Mouse (Mus musculus) cerebellum, postnatal 14 days (tissue): ENCODE results near the gene Dop1b.

Experiments used
- DNase-seq, 2 experiments: peaks; one replicate each; pipeline ENCODE4 v3.0.0; 2021; ENCODE audit warnings: mixed read lengths in 2 of 2

The Dop1b gene

DNA sequence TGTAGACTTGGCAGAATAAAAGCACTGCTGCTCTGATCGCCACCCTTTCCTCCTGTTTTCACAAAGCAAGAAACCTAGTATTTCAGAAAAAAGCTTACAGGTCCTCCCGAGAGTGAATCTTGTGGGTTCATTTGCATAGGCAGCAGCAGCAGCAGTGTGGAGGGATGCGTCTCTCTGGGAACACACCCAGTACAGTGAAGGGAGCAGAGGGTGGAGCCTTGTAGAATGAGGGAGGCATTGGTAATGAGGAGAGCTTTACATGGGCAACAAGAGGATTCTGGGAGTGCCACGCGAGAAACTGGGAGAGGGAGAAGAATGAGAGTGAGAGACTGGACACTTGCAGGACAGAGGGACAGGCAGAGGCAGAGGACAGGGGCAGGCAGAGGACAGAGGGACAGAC, 2.7 kb downstream of the Dop1b start:
- peak in 1 of 2 experiments; percentile 14 for DNase-seq

- no peak for DNase-seq
Observed at GRCm38 (mm10) chr16:93715826-93716225, 4.1 kb downstream of the Dop1b start.

DNA sequence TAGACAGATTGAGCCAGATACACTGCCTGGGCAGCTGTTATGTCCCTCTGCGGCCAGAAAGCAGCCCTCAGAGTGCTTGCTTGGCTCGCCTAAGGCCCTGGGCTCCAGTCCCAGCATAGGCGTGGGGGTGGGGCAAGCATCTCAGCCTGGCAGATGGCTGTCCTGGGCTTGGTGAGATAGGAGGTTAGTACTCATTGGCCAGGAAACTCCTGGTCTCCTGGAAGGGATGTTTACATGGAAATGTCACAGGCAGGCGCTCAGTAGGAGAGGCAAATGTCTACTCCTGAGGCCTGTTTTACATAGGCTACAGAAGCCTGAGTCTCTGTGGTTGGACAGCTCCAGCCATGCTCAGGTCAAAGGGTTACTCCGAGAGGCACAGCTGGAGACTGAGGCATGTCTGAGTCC, 5.6 kb downstream of the Dop1b start:
- DNase-seq = peak; percentile 98 to 99

DNA sequence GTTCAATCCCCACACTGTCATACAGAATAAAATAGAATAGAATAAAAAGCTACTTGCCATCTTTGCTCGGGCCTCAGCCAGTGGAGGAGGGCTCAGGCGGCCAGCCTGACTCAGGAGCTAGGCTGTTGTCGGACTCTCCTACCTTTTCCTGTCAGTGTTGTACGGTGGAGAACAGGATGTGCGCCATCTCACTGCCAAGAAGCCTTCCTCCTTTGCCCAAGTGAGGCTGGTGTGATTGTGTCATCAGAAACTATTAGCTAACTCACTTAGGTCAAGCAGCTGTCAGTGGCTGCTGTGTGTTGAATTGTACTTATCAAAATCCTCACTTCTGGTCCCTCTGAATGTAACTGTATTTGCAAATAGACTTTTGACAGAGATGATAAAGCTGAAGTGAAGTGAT, 10.1 kb downstream of the Dop1b start:
- no peak for DNase-seq

DNA sequence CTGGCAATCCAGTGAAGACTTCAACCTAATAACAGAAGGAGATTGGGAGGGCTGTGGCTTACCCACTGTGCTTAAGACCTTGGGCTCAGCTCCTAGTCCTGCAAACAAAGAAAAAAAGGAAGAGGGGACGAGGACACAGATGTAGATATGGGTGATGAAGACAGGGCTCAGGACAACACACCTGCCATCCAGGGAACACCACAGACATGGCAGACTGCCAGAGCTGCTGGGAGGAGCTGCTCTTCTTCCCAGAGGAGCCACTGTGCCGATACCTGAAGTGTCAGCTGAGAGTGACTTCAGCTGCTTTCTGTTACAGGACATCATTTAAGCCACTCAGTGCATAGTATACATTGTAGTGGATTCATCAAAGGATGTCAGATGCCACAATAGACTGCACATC, 10.8 kb downstream of the Dop1b start:
- peak in 1 of 2 experiments; percentile 50 for DNase-seq

GRCm38 (mm10) chr16:93725417-93726144, 13.9 kb downstream of the Dop1b start:
- no peak for DNase-seq

DNA sequence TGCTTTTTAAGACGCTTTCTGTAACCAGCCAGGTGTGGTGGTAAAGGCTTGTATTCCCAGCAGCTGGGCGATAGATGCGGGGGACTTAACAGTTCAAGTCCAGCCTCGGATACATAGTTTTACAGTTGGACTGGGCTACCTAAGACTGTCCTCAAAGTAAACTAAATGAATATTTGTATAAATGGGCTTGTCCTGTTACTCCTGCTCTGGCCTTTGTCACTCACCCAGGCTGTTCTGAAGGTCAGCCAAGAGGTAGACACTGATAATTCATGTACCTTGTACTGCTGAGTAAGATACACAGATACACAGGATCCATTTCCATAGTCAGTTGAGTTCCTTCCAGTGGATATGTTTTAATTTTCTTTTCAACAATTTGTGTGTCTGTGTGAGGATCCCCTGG, 14.5 kb downstream of the Dop1b start:
- DNase-seq = no peak

DNA sequence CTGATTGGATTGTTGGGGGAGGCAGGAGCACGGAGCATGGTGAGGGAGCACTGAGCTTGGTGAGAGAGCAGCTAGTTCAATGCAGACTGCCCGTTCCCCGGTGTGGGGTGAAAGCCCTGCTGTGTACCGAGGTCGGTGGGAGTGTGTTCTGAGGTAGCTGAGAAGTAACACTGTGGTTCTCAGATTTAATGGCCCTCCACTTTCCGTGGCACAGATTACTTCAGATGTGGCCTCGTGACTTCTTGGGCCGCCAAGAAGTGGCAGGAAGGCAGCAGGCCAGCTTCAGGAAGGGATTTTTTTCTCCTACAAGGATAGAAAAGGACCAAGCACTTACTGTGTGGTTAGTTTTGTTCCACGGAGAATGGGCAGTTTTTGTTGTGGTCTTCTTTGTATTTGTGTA, 17.0 kb downstream of the Dop1b start:
- DNase-seq = no peak

DNA sequence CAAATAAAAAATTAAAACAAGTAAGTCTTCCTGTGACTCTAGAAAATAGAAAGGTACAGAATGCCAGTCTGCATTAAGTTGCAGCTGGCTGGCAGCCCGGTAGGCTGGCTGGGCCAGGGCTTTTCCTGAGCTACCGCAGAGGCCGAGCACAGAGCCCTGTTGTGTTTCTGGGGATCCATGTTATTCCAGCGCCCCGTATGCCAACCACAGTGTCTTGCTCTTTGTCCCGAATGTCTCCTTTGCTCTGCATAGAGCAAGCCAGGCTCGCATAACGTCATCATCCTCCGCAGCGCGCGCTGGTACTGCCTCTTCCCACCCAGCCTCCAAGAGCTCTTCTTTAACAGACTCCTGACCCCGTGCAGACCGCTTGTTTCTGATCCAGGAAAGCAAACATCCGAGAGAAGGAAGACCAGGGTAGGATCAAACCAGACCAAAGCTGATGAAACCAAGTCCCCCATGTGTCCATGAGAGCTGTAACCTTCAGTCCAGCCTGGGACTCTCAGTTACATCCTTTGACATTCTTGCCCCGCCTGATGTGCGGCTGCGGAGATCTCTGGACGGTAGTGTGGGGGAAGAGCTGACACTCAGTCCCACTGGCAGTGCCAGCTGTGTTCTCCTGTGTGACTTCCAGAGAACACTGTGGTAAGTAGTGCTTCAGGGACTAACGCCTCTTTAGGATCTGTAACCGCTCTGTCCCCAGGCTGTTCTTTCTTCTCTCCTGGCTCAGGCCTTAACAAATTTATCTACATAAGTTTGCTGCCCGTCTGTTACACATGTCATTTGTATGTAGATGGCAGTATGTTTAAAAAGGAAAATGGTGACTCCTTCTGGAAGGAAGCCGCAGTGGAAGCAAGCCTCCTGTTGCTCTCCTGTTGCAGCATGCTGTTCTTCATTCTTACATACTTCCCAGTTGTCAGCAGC, 18.4 kb downstream of the Dop1b start:
- DNase-seq = peak; percentile 60 to 69

GRCm38 (mm10) chr16:93731310-93731709, 19.6 kb downstream of the Dop1b start:
- no peak for DNase-seq

DNA sequence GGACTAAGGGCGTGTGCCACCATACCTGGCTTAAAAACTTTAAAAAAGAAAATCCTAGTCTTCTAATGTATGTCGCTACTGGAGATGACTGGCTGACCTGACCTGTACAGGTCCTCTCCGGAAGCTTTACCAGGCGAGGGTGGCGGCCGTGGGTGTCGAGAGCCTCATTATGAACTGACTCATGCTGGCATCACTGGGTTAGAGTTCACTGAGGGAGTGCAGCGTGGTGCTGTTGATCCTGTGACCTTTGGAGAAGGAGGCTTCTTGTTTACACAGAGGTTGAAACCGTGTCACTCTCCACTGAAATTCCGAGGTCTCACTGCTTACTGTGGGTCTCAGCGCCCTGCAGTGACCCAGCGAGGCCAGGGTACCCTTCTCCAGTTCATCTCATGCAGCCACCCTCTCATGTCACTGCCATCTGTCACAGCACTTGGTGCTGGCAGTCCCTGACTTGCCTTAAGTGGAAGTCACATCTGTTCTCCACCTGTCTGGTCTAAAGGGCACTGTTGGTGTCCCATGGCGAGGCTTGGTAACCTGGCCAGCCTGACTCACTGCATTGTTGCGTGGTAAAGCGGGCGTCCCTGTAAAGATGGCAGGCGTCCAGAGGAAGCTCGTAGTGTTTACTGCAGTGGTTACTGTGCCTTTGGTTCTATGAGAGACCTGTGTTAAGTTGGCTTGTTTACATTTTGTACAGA, 21.3 kb downstream of the Dop1b start:
- DNase-seq = peak in 1 of 2 experiments; percentile 55

DNA sequence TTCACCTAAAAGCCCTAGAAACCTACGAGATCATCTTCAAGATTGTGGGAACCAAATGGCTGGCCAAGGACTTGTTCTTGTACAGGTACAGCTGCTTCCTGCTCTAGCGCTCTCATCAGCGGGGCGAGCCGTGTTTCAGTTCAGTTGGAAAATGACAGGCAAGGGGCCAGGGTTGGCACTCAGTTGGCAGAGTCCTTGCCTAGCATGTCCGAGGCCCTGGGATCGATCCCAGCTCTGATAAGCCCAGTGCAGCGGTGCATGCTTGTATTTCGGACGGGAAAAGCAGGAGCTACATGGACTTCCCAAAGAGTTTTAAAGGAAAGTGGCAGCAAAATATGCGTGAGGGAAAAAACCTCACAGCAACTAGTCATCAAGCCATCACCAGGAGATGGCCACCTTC, 27.5 kb downstream of the Dop1b start:
- DNase-seq = peak in 1 of 2 experiments; percentile 63

GRCm38 (mm10) chr16:93742903-93743302, 31.2 kb downstream of the Dop1b start:
- no peak for DNase-seq

DNA sequence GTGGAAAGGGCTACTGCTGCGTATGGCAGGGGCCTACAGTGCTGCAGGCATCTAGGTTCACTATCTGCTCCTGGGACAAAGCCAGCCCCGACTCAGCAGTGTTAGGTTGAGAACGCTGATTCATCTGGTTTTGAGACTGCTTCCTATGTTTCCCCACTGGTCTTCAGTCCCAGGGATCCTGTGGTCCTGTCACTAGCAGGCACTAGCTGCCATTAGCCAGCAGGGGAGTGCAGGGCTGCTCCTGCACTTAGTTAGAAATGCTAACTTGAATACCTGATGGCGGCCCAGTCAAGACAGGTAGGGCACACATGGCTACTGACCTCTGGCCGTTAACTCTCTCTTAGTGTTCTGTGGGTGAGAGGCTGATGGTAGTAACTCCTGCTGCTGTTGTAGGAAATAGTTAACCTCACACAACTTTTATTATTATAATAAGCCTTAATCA, 32.4 kb downstream of the Dop1b start:
- peak; percentile 43 to 58 for DNase-seq

DNA sequence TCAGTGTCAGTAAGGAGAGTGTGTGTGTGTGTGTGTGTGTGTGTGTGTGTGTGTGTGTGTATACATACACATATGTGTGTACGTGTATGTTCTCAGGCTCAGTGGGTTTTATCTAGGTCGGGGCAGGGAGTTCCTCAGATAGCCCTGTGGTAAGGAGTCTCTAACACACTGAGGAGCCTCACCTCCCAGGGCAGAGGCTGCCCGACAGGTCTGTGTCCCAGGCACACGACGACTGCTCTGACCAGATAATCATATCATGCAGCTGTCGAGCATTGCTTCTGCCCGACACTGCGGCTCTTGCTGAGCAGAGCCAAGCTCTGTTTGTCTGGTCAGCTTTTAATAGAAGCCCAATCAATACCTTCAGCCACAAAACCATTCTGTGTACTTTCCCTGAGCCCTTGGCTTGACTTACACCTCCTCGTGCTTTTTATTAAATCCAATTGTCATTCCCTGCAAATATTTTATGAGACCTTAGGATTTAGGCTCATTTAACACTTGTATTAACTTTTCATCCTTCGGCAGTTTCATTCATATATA, 33.2 kb downstream of the Dop1b start:
- DNase-seq = no peak

- no peak for DNase-seq
Observed at GRCm38 (mm10) chr16:93746397-93746796, 34.7 kb downstream of the Dop1b start.

DNA sequence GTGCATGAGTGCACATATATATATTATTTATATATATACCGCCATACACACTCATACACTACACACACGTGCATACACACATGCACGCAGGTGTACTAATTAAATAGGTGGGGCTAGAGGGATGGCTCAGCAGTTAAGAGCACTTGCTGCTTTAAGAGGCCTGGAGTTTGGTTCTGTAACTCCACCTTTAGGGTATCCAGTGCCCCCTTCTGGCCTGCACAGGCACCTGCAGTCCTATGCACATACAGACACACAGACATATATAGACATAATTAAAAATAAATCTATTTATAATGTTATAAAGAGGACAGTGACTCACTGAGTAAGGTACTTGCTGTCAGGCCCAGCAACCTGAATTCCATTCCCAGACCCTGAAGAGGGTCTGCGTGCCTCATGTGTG, 35.3 kb downstream of the Dop1b start:
- DNase-seq = peak in 1 of 2 experiments; percentile 69

GRCm38 (mm10) chr16:93747421-93747820, 35.7 kb downstream of the Dop1b start:
- DNase-seq = no peak

DNA sequence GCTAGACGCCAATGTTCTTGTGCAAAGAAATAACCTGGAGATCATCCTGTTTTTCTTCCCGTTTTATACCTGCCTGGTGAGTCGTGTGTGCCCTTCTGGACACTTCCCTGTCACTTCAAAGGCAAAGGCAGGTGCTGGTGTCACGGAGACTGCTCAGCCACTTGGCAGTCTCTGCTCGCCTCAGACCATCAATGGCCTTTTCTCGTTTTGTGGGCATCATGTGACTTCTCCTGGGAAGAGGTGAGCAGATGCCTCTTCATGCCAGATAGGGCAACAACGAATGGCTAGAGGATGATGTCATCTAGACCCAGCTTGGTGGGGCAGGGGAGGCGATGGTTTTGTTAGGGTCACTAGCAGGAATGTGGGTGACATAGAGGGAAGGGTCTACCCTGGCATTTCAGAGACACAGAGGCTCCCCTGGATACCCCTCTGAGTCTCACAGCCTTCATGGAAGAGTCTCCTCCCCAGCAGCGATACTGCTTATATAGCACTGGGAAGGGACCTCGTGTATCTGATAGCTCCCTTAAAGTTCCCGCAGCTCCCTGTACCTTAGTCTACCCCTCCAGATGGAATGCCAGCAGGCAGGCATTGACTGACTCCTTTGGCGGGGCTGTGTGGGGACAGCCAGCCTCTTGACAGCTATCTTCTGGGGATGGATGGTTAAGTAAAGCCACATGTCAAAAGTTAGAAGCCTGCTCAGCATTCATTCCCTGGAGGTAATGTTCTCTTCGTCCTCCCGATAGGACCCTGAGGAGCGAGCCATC, 37.6 kb downstream of the Dop1b start:
- peak in 1 of 2 experiments; percentile 32 for DNase-seq

GRCm38 (mm10) chr16:93750464-93750863, 38.8 kb downstream of the Dop1b start:
- DNase-seq = no peak

DNA sequence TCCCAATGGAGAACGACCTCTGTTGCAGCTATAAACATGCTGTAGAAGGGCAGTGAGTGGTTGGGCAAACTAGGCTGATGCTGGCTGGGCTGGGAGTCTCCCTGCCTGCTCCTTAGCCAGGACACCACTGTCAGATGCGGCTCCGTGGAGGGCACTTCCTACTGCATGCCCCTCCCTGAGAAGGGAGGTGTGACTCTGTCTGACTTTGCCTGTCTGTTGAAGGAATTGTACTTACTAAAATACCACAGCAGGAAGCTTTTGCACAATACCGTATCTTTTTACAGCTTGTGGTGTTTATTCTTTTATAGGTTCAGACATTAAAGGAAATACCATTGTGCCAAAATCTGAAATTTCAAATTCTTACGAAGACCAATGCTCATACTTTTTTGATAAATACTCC, 40.1 kb downstream of the Dop1b start:
- no peak for DNase-seq

DNA sequence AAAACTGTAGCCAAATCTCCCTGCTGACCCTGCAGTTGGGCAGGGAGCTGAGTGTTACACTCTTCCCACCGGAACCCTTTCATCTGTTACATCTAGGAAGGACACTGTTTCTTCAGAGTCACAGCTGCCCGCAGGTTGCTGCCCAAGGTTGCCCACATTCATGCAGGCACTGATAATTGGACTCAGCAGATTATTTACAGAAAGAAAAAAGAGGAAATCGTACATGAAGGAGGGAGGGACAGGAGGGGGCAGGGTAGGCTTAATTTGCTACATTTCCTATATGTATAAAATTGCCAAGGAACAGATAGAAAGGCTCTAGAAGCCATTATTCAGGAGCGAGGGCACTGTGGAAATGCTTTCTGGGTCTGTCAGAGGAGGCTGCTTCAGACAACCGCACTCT, 44.9 kb downstream of the Dop1b start:
- no peak for DNase-seq
